Mouse (Mus musculus) MEL (cell line): Measurements from ENCODE around the gene Ezh2. TPM values are rescaled to one million over a fixed set of nuclear protein-coding genes. Genes with fewer than 3 reads are reported as not detected.
A peak's percentile ranks its signal among the peaks of the same experiment; 100 is the strongest.
"Not testable (repeated sequence)": the region's sequence is repeated elsewhere in the genome, so short reads cannot be mapped to it uniquely, and the experiment has no call there.

Experiments used
- DNase-seq: peaks from one replicate; pipeline ENCODE4 v3.0.0; 2011; ENCODE audit warnings: low read depth, low spot score
- H3K27ac ChIP-seq: 2 replicates; pipeline ENCODE4 v1.5.1; 2012; ENCODE audit warnings: low read depth, mild to moderate bottlenecking, control low read depth, low read length, moderate library complexity; ENCODE audit not compliant: control insufficient read depth
- H3K27me3 ChIP-seq, 2 experiments: fragments of 150-350 bp in 1 of 2; sonication (generic) in 1 of 2; 2 replicates each; pipeline ENCODE4 v1.6.1; 2012; ENCODE audit warnings: low read length in 2 of 2, mild to moderate bottlenecking in 2 of 2, improper control_type of control experiment in 1 of 2, moderate library complexity in 1 of 2; ENCODE audit not compliant: insufficient read depth in 2 of 2, control insufficient read depth in 1 of 2
- H3K36me3 ChIP-seq, 2 experiments: 2 replicates each; pipeline ENCODE4 v1.6.1; 2012 to 2014; ENCODE audit warnings: low read length in 2 of 2, improper control_type of control experiment in 1 of 2, inconsistent platforms in 1 of 2, mild to moderate bottlenecking in 1 of 2; ENCODE audit not compliant: insufficient read depth in 2 of 2, control insufficient read depth in 1 of 2
- H3K4me1 ChIP-seq, 2 experiments: fragments of 150-350 bp in 1 of 2; sonication (generic) in 1 of 2; 2 replicates each; pipeline ENCODE4 v1.6.1; 2012; ENCODE audit warnings: low read length in 2 of 2, improper control_type of control experiment in 1 of 2, mild to moderate bottlenecking in 1 of 2; ENCODE audit not compliant: insufficient read depth in 2 of 2, control insufficient read depth in 1 of 2
- H3K4me3 ChIP-seq, 2 experiments: fragments of 150-350 bp in 1 of 2; sonication (generic) in 1 of 2; 2 replicates each; pipeline ENCODE4 v1.5.1; 2012; ENCODE audit warnings: low read depth in 2 of 2, low read length in 2 of 2, mild to moderate bottlenecking in 2 of 2, moderate library complexity in 2 of 2, control low read depth in 1 of 2, improper control_type of control experiment in 1 of 2; ENCODE audit not compliant: control insufficient read depth in 1 of 2, insufficient read depth in 1 of 2
- H3K79me2 ChIP-seq: 2 replicates; pipeline ENCODE4 v1.6.1; 2012; ENCODE audit warnings: mild to moderate bottlenecking, low read length, moderate library complexity; ENCODE audit not compliant: control insufficient read depth, poor library complexity, insufficient read depth
- H3K9ac ChIP-seq: 2 replicates; pipeline ENCODE4 v1.6.1; 2012; ENCODE audit warnings: low read depth, mild to moderate bottlenecking, control low read depth, low read length, moderate library complexity; ENCODE audit not compliant: control insufficient read depth, poor library complexity, severe bottlenecking
- H3K9me3 ChIP-seq: fragments of 150-350 bp; sonication (generic); replicated peaks from 2 replicates; pipeline ENCODE4 v1.6.1; 2012; ENCODE audit warnings: mild to moderate bottlenecking, low read length, improper control_type of control experiment, moderate library complexity; ENCODE audit not compliant: insufficient read depth
- BHLHE40 ChIP-seq: IDR thresholded peaks from 2 replicates; pipeline ENCODE4 v1.6.1; 2012; ENCODE audit warnings: low read depth, mild to moderate bottlenecking, inconsistent platforms, low read length, improper control_type of control experiment, borderline replicate concordance
- CTCF ChIP-seq, 3 experiments: IDR thresholded peaks in 2 of 3; conservative IDR thresholded peaks in 1 of 3; 2 replicates each; pipeline ENCODE4 v1.5.1; 2011 to 2012; ENCODE audit warnings: low read length in 3 of 3, low read depth in 2 of 3, mild to moderate bottlenecking in 2 of 3, improper control_type of control experiment in 1 of 3, inconsistent platforms in 1 of 3, mixed read lengths in 1 of 3, moderate library complexity in 1 of 3; ENCODE audit not compliant: control insufficient read depth in 1 of 3, insufficient read depth in 1 of 3, poor library complexity in 1 of 3, severe bottlenecking in 1 of 3
- KAT2A ChIP-seq: conservative IDR thresholded peaks from 2 replicates; pipeline ENCODE4 v1.6.1; 2012; ENCODE audit warnings: low read depth, low read length, improper control_type of control experiment, inconsistent platforms
- MAX ChIP-seq: IDR thresholded peaks from 2 replicates; pipeline ENCODE4 v1.6.1; 2011; ENCODE audit warnings: low read length, improper control_type of control experiment
- MAZ ChIP-seq: IDR thresholded peaks from 2 replicates; pipeline ENCODE4 v1.6.1; 2012; ENCODE audit warnings: low read depth, mild to moderate bottlenecking, inconsistent platforms, low read length, improper control_type of control experiment
- MXI1 ChIP-seq: IDR thresholded peaks from 2 replicates; pipeline ENCODE4 v1.6.1; 2011; ENCODE audit warnings: mild to moderate bottlenecking, low read depth, low read length, improper control_type of control experiment
- MYC ChIP-seq: IDR thresholded peaks from 2 replicates; pipeline ENCODE4 v1.6.1; 2011; ENCODE audit warnings: low read depth, mild to moderate bottlenecking, low read length, improper control_type of control experiment, moderate library complexity
- NELFE ChIP-seq: IDR thresholded peaks from 2 replicates; pipeline ENCODE4 v1.6.1; 2011; ENCODE audit warnings: low read depth, low read length, improper control_type of control experiment
- RAD21 ChIP-seq: IDR thresholded peaks from 2 replicates; pipeline ENCODE4 v1.6.1; 2011; ENCODE audit warnings: mild to moderate bottlenecking, low read depth, low read length, improper control_type of control experiment
- RCOR1 ChIP-seq: IDR thresholded peaks from 2 replicates; pipeline ENCODE4 v1.6.1; 2012; ENCODE audit warnings: low read depth, mild to moderate bottlenecking, inconsistent platforms, low read length, improper control_type of control experiment
- SMC3 ChIP-seq: IDR thresholded peaks from 2 replicates; pipeline ENCODE4 v1.6.1; 2011; ENCODE audit warnings: low read depth, low read length, improper control_type of control experiment
- TBP ChIP-seq: IDR thresholded peaks from 2 replicates; pipeline ENCODE4 v1.8.0; 2011; ENCODE audit warnings: low read depth, low read length, improper control_type of control experiment
- USF2 ChIP-seq, 2 experiments: IDR thresholded peaks; 2 replicates each; pipeline ENCODE4 v1.6.1; 2011 to 2012; ENCODE audit warnings: improper control_type of control experiment in 2 of 2, low read length in 2 of 2, borderline replicate concordance in 1 of 2, inconsistent platforms in 1 of 2, low read depth in 1 of 2, mild to moderate bottlenecking in 1 of 2; ENCODE audit not compliant: insufficient read depth in 1 of 2
- ZC3H11A ChIP-seq: IDR thresholded peaks from 2 replicates; pipeline ENCODE4 v1.6.1; 2012; ENCODE audit warnings: low read depth, mild to moderate bottlenecking, inconsistent platforms, low read length, improper control_type of control experiment
- ZNF384 ChIP-seq: IDR thresholded peaks from 2 replicates; pipeline ENCODE4 v1.6.1; 2012; ENCODE audit warnings: low read depth, mild to moderate bottlenecking, inconsistent platforms, low read length, improper control_type of control experiment
- polyA plus RNA-seq, 2 experiments: library from polyadenylated mRNA; stranded (reverse) in 1 of 2; unstranded in 1 of 2; fragments of >175 nt in 1 of 2; fragments of >200 nt in 1 of 2; gene quantifications; 2 replicates each; pipeline versions ENCODE4 v1.2.1 to v1.2.4; 2012; ENCODE audit warnings: low replicate concordance in 2 of 2, low read depth in 1 of 2; ENCODE audit not compliant: insufficient read length in 2 of 2, insufficient read depth in 1 of 2, missing spikeins in 1 of 2
- total RNA-seq: library from RNA; depleted of rRNA; stranded (reverse); fragments of 300-350 nt; gene quantifications from 2 replicates; pipeline ENCODE4 v1.2.3, GENCODE M21; 2012

Ezh2 gene
- total and polyA plus RNA-seq, 3 experiments, result 30.9 to 1,353 (median 82.6) TPM

DNA sequence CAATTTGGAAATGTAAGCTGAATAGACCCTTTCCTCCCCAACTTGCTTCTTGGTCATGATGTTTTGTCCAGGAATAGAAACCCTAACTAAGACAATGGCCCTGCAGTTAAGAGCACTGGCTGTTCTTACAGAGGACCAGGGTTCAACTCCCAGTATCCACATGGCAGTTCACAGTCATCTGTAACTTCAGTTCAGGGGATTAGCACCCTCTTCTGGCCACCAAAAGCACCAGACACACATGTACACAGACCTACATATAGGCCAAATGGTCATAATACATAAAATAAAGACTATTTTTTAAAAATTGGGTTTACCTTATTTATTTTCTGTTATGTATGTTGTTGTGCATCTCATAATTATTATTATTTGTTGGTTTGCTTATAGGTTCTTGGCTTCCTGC lies 38.3 kb upstream of the Ezh2 start:
- Histone ChIP-seq H3K79me2 (no peaks in the 10 kb centered on the region; the same call in 1 of the 2 replicates), H3K4me1 (no peaks in the 10 kb centered on the region), H3K36me3 (no peaks in the 10 kb centered on the region), H3K27ac (no peak overlapping the region), H3K9me3 (no peaks in the 10 kb centered on the region), H3K27me3 (no peaks in the 10 kb centered on the region), H3K9ac (no peak overlapping the region), H3K4me3 (no peak overlapping the region)
- TF ChIP-seq RCOR1 (no peak), BHLHE40 (no peak), TBP (peak; percentile 54; the same call in 1 of the 2 replicates), RAD21 (peak; percentile 74), SMC3 (peak; percentile 76), MYC (peak; percentile 79; the same call in 1 of the 2 replicates), CTCF (IDR thresholded peaks at IDR 0.05 in 2 of 3, conservative IDR thresholded peaks at IDR 0.05 in 1 of 3; ENCODE audit: control insufficient read depth in 1 of 3, insufficient read depth in 1 of 3, low read depth in 2 of 3, low read length in 3 of 3, poor library complexity in 1 of 3, severe bottlenecking in 1 of 3) (peak; percentile 39 to 76 (median 49)), ZC3H11A (peak; percentile 59)
- DNase-seq, result peak; percentile 81

DNA sequence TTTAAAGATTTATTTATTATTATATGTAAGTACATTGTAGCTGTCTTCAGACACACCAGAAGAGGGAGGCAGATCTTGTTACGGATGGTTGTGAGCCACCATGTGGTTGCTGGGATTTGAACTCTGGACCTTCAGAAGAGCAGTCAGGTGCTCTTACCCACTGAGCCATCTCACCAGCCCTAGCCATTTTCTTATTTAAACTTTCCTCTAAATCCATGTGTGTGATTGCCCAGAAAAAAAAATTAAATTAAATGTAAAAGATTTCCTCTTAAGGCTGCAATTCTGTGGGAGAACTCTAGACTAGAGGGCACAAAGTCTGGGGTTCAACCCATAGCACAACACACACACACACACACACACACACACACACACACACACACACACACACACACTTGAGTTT lies 34.9 kb upstream of the Ezh2 start:
- H3K36me3 ChIP-seq, H3K27ac ChIP-seq, DNase-seq, H3K27me3 ChIP-seq, H3K9ac ChIP-seq, H3K9me3 ChIP-seq, H3K4me1 ChIP-seq, H3K4me3 ChIP-seq, H3K79me2 ChIP-seq: not testable (repeated sequence)
- TF ChIP-seq TBP (peak; percentile 93), ZNF384 (peak; percentile 49; the same call in 1 of the 2 replicates)

DNA sequence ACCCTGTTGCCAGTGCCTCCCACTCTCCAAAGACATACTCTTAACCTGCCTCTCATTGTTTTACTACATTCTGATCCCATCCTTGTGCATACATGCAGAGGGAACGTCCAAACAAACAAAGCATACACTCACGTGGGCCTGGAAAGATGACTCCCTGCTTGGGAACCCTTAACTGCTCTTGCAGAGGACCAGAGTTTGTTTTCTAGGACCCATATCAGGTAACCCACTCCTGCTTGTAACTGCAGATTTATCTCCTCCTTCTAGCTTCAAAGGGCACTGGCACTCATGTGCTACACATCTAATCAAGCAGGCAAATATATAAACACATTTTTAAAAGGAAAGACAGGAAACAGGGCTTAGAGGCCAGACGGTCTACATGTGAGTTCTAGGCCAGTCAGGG lies 32.8 kb upstream of the Ezh2 start:
- Histone ChIP-seq H3K27ac (no peak overlapping the region), H3K9me3 (no peaks in the 10 kb centered on the region), H3K4me1 (no peaks in the 10 kb centered on the region), H3K79me2 (no peaks in the 10 kb centered on the region), H3K9ac (no peak overlapping the region), H3K4me3 (no peak overlapping the region), H3K36me3 (no peaks in the 10 kb centered on the region), H3K27me3 (no peaks in the 10 kb centered on the region)
- TF ChIP-seq MAX (no peak), NELFE (no peak), USF2 (IDR thresholded peaks at IDR 0.05; ENCODE audit: borderline replicate concordance in 1 of 2, insufficient read depth in 1 of 2, low read depth in 1 of 2, low read length in 2 of 2) (no peak), SMC3 (no peak), MAZ (no peak), MXI1 (no peak), RAD21 (no peak), KAT2A (no peak)
- no peak for DNase-seq
